In the genomic region with DNA sequence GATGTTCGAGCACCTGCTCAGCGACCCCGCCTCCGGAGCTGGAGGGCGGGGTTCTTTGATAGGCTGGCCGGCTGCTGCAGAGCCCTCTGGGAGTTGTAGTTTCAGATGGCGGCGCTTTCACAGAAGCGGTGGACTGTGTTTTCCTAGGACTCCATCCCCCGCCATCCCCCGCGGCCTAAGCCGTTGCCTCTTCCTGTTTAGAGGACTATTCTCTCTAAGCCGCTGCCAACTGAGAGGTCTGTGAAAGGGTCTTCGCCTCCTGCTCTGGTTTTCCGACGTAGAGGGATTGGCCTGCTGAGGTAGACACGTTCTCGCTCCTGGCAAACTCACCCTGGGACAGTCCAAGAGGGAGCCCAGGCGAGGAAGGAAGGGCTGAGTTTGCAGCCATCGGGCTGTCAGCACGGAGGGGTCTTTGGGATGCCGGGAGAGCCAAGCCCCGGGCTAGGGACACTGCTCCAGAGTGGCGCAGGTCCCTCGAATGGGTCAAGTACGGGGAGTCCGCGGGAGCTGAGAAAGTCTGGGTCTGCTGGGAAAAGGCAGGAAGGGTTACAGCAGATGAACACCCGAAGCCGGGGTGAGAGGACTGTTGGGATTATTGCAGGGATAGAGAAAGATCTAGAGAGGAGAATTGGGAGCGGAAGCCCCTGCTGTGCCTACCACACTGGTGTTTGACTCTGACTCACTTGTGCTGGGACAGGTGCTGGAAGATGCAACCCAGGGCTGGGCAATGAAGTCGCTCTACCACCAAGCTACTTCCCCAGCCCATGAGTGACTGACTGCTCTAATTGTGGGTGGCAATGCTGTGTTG, we compare ENCODE assay signal across 8 mouse cellular contexts. TPM values are rescaled to one million over a fixed set of nuclear protein-coding genes. Genes with fewer than 3 reads are reported as not detected.
A peak's percentile ranks its signal among the peaks of the same experiment; 100 is the strongest.
DNase-seq lines count a peak whose midpoint lies in the region; ATAC-seq lines count a peak whose summit lies in the region.

A gene (plus strand): TSS at position 178 of the 808 bp plus-strand sequence.

- peak within 1 kb of the TSS; percentile 78 for H3K4me3 ChIP-seq in hindbrain, embryonic 15.5 days

- peak; percentile 98 for DNase-seq in R1 (ENCODE audit: low read depth, low spot score)
- DNase-seq in cerebellum, postnatal 25 days = peak; percentile 92 to 95
- peak; percentile 91 to 96 for DNase-seq in frontal cortex, postnatal 36 days (ENCODE audit: low spot score in 2 of 2)
- DNase-seq in left cerebral cortex, adult 11 months (ENCODE audit: low spot score) = peak; percentile 88
- DNase-seq in lung, postnatal 4 days = peak; percentile 93 to 94
- peak; percentile 88 for DNase-seq in retina, postnatal 7 days (ENCODE audit: low read depth, low spot score)
- peak; percentile 69 for DNase-seq in urinary bladder, adult 2 months (ENCODE audit: low spot score)

- peak within 1 kb of the TSS; percentile 71 for H3K9ac ChIP-seq in hindbrain, embryonic 15.5 days

- H3K27me3 ChIP-seq in hindbrain, embryonic 15.5 days = no peaks in the 10 kb centered on the region

- peak; percentile 99 for ATAC-seq in hindbrain, embryonic 15.5 days (ENCODE audit: low FRiP score, low read depth)

- peak within 1 kb of the TSS; percentile 78 for H3K27ac ChIP-seq in hindbrain, embryonic 15.5 days (replicated peaks)

- peak within 1 kb of the TSS; percentile 91 for H3K4me2 ChIP-seq in hindbrain, embryonic 15.5 days

- peaks cover 11% of the 10 kb centered on the region for H3K4me1 ChIP-seq in hindbrain, embryonic 15.5 days (replicated peaks)

- H3K36me3 ChIP-seq in hindbrain, embryonic 15.5 days = no peaks in the 10 kb centered on the region

- H3K9me3 ChIP-seq in hindbrain, embryonic 15.5 days = no peaks in the 10 kb centered on the region

- under 1% methylated on average over 33 of the region's 33 CpGs for whole genome bisulfite sequencing in hindbrain, embryonic 15.5 days

RNA-seq across cellular contexts. Expression of the gene that starts here (rescaled TPM):
- polyA plus RNA-seq in hindbrain, embryonic 15.5 days (2015; fragmentation: Nextera tagmentation; extraction: Ambion mirVana) = 19.9 and 23.7 TPM in 2 replicates
- 12.9 and 14.6 TPM in 2 replicates for polyA plus RNA-seq in urinary bladder, adult 2 months (2012; rRNA removed)

Comparison
In these comparisons a context has a peak if more than half of its experiments do, and no peak if none do; other contexts are left out.
1. Peak in every context shown above with its lines: DNase-seq, ATAC-seq, H3K4me3 ChIP-seq and H3K27ac ChIP-seq.